Mouse (Mus musculus): ENCODE measurements around the gene Cpsf7.

Cpsf7 gene

DNA sequence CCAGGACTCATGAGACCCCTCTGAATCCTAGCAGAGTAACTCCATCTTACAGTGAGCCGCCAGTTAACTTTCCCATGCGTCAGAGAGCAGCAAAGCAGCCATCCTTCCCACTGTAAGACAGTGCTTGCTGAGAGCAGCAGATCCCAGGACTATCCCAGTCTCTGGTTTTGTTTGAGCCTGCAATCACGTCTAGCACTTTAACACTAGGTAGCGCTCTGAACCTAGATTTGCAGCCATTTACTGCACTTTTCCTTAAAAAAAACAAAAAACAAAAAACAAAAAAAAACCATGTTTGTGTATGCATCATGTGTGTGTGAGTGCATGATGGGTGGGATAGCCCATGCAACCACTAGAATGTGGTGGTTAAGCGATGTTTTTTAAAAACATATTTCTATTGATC lies 35.0 kb downstream of the Cpsf7 start:
- no peak for DNase-seq (ENCODE audit: low spot score in 2 of 2)

DNA sequence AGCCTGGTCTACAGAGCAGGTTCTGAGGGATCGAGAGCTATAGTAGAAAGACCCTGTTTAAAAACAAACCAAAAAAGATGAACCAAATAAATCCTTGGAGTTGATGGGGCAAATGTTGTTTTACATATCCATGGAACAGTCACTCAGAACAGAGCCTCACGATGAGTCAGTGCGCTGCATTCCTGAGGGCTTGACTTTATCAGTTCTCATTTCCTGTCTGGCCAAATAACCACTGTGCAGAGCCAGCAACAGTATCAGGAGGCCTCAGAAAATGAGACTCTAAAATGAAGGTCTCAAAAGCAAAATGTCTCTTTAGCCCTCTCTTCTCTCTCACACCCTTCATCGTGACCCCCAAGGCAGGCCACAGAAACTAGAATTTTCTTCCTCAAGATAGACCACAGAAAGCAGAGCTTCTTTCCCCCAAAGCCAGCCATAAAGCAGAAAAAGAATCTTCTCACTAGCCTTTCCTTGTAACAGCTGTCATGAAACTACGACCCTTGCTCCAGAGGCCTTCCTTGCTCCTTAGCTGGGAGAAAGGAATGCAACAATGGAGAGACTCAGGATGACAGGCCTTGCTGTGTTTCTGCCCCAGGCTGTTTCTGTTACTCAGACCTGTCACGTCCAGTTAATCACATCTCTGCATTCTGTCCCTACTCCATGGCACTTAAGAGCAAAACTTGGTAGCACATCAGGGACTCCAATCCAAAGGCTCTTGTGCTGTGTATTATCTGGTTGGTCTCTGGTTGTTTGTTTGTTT lies 36.7 kb downstream of the Cpsf7 start:
- DNase-seq (ENCODE audit: low spot score in 2 of 2) = peak; percentile 71 to 78

DNA sequence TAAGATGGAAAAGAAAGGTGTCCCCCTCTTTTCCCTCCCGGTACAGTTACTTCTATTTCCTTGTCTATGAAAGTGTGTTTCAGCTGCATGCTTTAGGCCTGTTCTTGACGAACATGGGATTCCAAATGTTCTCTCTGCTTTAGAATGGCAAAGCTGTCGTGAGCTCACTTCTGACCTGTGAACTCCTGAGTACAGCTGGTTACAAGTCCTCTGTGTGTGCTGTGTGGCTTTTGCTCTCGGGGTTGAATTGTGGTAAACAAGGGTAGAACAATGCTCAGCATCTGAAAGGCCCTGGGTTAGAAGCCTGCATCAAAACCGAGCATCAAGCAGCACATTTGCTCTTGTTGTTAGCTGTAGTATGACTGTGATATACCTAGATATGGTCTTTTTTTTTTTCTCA lies 37.3 kb downstream of the Cpsf7 start:
- no peak for DNase-seq (ENCODE audit: low spot score in 2 of 2)

DNA sequence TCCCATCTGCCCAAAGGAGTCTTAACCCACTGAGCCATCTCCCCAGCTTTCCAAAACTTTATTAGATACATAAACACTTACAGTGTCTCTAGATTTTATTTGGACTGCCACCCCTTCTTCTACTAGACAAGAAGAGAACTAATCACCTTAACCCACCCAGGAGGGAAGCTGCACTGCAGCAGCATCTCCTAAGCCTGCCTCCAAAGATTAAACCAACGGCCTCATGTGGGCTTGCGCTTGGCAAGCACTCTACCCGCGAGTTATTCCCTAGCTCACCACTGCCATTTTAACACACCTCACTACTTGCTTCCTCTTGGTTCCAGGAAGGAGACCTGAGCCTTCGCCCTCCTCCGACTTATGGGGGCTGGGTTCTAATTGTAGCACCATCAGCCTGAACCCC lies 39.2 kb downstream of the Cpsf7 start:
- no peak for DNase-seq (ENCODE audit: low spot score in 2 of 2)

DNA sequence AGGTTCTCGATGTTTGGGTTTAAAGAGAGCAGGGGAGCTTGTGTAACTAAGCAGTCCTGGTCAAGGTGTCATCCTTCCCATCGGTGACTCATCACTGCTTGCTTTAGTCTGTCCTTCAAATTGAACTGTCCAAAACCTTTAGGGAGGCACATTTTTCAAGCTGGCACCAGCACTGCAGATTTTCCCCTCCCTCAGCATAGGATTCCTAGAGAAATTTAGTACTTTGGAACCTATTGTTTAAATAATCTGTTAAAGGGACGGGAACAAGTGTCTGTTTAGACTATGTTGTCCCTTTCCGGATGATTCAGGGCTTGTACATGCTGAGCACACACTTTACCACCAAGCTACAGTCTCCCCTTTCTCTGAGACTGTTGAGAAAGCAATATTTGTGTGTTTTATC lies 40.2 kb downstream of the Cpsf7 start:
- no peak for DNase-seq (ENCODE audit: low spot score in 2 of 2)

DNA sequence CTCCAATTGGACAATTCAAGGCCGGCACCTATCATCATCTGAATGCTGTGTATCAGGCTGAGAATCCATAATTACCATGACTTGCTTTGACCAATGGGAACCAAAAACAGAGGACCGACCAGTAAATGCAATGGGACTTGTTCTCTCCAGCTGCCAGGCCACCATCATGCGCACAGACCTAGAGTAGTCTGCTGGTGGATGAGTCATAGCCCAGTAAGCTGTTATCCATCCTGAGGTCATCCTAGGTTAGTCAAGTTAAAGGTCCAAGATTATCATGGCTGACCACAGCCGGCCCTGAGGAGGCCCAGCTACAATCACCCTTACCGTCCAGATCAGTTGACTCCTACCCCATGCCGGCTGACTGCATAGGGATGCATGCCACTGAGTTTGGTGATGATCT lies 44.6 kb downstream of the Cpsf7 start:
- no peak for DNase-seq (ENCODE audit: low spot score in 2 of 2)

DNA sequence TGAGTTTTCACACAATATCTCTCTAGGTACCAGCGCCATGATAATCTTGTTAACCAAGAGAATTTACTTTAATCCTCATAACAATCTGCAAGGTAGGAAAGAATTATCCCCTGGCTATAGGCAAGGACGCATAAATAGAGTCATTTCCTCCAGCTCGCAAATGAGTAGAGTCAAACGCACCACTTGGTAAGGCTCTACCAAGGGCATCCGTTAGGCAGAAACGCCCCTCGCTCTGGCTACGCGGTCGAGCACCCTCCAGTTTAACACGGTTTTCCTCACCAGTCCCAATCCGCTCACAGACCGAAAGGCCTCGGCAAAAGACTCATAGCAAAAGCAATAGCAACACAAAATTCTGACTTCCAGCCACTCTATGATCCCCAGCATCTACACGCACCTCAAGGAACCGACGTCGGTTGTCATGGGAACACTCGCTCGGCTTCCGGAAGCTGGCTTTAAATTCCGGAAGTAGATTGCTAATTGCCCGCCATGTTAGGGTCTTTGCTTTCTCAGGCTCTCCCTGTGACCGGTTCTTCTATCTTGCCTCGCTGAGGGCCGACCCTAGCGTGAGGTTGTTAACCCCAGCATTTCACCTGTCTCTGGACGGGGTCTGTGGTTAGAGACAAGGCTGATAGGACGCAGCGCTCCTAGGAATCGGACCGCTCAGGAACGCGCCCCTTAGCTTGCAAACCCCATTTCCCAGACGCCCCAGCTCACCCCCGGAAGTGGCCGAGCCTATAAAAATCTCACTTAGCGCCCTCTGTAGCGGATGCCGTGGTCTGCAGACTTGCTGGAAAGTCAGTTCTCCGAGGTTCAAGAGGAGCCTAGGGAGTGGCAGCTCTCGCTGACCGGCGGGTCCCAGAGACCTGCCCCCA lies 51.9 kb downstream of the Cpsf7 start, which contains the start of the genes Cyb561a3 and Tmem138:
Gene Cyb561a3, plus strand, starts transcription at position 483 of the 872 bp plus-strand sequence.
Gene Tmem138, minus strand, starts transcription at position 673 of the 872 bp plus-strand sequence.
- peak; percentile 92 to 94 for DNase-seq (ENCODE audit: low spot score in 2 of 2)

DNA sequence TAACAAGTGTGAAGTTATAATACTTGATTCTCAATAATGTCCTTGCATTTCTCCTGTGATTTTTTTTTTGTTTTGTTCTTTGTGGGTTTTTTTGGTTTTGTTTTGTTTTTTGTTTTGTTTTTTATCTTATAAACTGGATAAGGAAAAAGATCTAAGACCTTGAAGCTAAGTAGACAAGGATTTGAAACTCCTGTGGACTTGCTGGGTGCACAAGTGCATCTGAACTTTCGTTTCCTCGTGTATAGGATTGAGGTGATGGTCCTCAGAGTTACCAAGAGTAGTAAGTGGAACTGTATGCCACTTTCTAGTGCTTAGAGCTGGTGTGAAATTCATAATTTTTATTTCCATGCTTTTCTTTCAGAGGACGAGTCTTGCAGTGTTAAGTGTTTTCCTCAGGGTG lies 55.0 kb downstream of the Cpsf7 start:
- DNase-seq (ENCODE audit: low spot score in 2 of 2) = no peak

DNA sequence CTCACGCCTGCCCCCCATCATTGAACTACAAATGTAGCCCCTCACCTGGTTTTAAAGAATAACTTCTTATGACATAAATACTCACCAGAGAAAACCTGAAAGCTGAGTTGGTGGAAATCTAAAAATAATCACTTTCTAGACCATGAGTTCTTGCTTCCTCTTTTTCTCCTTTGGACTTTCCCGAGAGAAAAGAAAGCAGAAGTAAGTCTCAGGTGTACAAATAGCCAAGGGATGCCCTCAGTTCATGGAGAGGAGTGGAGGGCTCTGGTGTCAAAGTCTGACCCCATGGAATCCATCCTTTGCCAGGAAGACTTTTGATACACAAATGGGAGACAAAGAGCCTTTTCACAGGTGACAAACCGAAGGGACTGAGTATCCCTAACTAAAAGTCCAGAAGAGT lies 55.7 kb downstream of the Cpsf7 start:
- DNase-seq (ENCODE audit: low spot score in 2 of 2) = no peak

DNA sequence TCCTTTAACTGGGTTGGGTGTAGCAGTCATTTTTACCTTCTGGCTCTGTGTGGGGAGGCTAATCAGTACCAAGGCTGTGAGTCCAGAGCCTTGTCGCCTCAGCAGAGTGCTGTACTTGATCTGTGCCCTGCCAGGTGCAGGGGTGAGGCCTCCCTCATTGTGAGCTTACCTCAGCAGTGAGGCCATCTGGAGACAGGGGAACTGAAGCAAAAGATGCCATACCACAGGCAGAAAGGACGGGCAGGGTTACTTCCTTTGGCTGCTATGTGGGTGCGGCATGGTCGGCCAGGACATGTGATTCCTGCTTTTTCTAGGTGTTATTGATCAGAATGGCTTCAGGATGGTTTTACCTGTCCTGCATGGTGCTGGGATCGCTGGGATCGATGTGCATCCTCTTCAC lies 56.9 kb downstream of the Cpsf7 start:
- DNase-seq (ENCODE audit: low spot score in 2 of 2) = no peak

DNA sequence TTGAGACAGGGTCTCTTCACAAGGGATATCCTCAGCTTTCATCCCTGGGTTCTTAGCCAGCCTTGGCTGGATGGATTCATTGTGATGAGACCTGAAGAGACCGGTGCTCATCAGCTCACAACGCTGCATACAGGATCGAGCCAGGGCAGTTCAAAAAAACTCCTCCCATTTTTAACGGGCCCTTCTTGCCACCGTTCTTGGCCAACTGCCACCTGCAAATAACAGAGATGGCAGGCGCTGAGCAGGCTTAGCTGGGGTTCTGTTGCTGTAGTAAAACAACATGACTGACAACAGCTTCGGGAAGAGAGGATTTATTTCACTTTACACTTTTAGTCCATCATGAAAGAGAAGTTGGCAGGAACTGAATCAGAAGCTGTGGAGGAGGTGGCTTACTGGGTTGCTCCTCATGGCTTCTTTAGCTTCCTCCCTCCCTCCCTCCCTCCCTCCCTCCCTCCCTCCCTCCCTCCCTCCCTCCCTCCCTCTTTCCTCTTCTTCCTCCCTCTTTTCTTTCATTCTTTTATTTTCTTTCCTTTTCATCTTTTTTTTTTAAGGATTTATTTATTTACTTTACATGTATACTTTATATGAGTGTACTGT lies 58.6 kb downstream of the Cpsf7 start:
- no peak for DNase-seq (ENCODE audit: low spot score in 2 of 2)

DNA sequence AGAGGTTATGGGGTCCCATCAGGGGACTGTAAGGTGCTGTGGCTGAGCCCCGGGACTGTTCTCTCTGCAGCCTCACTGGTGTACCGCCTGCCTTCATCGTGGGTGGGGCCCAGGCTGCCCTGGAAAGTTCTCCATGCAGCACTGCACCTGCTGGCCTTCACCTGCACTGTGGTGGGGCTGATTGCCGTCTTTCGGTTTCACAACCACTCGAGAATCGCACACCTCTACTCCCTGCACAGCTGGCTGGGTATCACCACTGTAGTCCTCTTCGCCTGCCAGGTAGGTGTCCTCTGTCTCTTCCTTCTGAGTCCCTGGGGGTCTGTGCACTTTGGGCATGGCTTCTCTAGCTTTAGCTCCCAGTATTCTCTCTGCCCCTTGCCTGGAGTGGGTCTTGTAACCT lies 60.0 kb downstream of the Cpsf7 start:
- DNase-seq (ENCODE audit: low spot score in 2 of 2) = no peak

DNA sequence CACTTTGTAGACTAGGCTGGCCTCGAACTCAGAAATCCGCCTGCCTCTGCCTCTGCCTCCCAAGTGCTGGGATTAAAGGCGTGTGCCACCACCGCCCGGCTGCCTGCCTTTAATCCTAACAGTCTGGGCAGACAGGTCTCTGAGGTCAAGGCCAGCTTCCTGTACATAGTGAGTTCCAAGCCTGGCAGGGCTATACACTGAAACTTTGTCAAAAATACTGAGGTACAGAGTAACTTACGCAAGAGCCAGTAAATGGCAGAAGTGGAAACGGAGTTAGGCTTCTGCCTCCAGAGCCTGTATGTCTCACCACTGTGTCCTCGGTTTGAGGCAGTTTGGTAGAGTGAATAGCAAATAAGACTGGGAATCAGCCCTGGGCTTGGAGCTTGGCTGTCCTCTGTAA lies 62.2 kb downstream of the Cpsf7 start:
- DNase-seq (ENCODE audit: low spot score in 2 of 2) = no peak

DNA sequence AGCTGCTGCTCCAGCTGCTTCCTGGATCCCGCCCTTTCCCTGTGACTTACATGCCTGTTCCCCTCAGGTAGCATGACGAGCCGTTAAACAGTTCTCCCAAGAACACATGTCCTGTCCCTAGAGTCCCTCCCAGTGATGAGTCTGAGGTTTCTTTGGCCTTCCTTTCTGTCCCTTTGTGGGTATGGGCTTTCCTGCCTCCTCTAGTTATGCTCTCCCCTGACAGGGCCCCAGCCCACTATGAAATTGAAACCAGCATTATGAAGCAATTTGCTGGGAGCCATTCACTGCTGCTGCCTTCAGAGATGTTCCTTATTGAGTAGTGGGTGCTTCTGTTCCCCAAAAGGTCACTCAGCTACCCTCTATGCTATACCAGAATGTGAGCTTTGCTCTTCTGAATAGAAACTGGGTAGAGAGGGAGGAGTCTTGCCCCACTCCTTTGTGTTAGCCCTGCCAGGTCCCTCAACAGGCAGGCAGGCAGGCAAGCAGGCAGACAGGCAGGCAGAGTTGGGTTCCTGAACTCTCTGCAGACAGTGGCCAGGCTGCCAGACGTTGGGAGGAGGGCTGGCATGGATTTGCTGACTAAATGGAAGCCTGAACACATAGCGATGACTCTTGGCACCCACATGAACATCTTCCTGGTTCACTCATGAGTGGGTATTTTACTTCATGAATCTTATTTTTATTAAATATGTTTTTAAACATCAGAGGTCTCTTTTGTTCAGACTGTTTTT lies 64.2 kb downstream of the Cpsf7 start:
- DNase-seq (ENCODE audit: low spot score in 2 of 2) = no peak

DNA sequence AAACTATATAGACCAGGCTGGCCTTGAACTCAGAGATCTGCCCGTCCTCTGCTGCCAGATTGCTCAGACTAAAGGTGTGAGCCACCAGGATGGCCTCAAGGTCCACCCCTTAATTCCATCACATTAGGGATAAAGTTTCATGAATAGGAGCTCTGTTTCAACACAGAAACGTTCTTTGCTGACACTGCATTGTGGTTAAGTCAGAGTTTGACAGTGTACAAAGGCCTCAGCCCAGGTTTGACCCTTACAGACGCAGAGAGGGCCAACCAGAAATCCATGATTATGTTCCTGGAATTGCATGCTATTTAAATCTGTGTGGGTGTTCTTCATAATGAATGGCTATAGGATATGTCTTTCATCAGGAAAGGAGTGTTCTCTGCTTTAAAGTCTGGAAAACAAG lies 65.2 kb downstream of the Cpsf7 start:
- no peak for DNase-seq (ENCODE audit: low spot score in 2 of 2)

DNA sequence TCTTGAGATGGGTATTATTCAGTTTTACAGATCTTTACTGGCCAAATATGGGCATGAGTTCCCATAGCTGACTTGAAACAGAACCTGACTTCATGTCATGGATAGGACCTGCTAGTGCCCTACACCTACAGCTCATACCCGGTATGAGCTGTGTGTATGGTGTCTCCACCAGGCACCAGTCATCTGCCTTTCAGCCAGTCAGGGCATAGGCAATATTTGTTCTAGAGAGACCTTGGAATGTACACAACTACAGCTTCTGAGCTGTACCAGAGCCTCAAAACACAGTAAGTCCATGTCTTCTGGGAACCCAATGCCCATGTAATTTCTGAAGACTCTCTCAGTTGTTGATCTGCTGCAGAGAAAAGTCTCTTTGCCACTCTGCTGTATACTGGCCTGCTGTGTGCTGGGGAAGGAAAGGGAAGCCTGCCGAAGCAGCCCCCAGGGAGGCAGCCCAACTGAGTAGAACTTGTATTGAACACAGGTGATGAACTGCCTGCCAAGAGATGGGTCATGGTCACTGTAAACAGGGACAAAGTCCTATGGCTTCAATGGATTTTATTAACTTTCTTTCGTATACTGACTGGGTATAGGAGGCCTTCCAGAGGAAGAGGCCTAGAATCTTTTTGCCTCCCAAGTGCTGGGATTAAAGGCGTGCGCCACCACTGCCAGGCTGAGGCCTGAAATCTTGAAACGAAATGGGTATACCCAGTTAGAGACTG lies 66.8 kb downstream of the Cpsf7 start:
- DNase-seq (ENCODE audit: low spot score in 2 of 2) = no peak

Measured in heart, adult 9 months (tissue).